Mouse (Mus musculus): ENCODE data around the gene Chchd6. TPM values are rescaled to one million over a fixed set of nuclear protein-coding genes. Genes with fewer than 3 reads are reported as not detected.

Chchd6 gene
- total RNA-seq, 2 experiments from 2014 or later = 73.8 to 89.8 TPM

DNA sequence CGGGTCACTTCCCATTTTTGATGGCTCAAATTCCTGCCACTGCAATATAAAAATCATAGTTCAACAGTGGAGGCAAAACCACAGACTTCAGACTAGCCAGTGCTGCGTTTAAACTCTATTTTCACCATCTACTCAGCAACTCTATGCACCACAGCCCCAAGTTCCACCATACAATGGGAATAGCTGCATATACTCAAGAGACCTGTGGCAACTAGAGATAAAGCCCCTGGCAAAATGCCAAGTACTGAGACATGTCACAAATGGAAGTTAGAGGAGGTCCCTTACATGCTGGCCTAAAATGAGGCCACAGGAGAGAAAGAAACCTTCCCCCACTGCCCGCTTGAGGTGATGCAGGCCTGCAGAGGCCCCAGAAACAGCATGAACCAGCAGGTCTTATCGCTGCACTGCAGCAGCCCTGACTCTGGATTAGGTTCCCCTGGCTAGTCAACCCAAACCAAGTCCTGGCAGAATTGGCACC is 139.9 kb downstream of the Chchd6 start:
- no peak for DNase-seq (ENCODE audit: low spot score in 2 of 2)

GRCm38 (mm10) chr6:89454437-89454836 is 141.0 kb downstream of the Chchd6 start:
- no peak for DNase-seq (ENCODE audit: low spot score in 2 of 2)

DNA sequence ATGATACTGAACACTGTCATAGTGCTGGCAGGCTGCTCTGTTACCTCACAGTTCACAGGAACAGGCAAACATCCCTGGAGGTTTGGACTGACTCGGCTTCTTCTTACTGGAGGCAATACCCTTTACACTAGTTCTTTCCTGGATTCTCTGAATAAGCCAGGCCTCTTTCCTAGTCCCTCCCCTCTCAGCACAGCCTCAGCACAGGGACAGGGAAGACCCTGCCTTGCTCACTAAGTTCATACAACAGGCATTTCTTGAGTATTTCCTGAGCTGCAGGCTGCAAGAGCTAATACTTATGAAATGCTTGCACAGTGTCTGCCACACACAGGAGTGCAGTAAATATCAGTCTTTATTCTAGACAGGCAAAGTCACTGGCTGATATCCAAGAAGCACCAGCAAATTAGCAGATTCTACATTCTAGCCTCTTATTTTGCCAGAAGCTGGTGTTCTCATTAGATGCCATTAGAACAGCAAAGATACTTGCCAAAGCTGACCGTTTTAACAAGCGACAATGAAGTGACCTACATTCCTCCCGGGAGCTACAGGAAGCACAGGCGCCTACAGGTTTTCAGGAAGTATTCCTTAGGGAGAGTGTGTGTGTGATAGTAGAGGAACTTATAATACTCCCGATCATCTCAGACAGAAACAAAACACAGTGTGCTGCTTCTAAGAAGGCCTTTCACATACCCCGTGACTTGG is 142.3 kb downstream of the Chchd6 start:
- peak; percentile 17 to 30 for DNase-seq (ENCODE audit: low spot score in 2 of 2)

GRCm38 (mm10) chr6:89452356-89452755 is 143.1 kb downstream of the Chchd6 start:
- DNase-seq (ENCODE audit: low spot score in 2 of 2) = no peak

DNA sequence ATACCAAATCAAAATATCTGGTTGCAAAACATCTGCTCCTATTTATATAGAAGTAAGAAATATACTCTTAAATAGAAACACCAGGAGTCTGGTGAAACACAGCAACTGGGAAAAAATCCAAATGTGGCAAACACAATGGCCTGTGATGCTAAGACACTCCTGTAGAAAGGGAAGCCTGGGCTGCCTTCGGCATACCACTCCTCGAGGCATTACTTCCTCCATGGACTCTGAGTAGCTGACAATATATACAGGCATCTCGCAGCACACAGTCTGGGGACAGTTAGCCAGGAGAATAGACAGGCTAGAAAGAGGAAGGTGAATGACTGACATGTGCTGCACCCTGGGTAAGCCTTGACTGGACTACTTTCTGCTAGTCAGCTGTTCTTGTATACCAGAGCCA is 146.7 kb downstream of the Chchd6 start:
- no peak for DNase-seq (ENCODE audit: low spot score in 2 of 2)

DNA sequence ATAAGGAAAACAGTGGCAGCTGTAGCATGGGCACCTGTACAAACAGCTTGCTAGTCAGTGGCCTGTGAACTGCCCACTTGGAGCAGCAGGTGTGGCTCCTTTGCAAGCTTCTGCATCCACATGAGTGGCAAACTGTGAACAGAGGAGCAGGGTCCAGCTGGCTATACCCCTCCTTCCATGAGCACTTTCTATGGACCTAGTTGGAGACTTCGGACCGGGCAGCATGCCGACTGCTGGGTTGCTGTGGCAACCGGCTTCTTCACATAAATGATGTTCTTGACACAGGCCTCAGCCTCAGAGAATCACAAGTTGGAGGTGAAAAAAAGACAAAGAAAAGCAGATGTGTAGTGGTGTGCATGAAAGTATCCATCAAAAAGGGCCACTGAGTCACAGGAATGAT is 154.8 kb downstream of the Chchd6 start:
- no peak for DNase-seq (ENCODE audit: low spot score in 2 of 2)

- no peak for DNase-seq (ENCODE audit: low spot score in 2 of 2)
Observed at GRCm38 (mm10) chr6:89431920-89432482, 163.5 kb downstream of the Chchd6 start.

DNA sequence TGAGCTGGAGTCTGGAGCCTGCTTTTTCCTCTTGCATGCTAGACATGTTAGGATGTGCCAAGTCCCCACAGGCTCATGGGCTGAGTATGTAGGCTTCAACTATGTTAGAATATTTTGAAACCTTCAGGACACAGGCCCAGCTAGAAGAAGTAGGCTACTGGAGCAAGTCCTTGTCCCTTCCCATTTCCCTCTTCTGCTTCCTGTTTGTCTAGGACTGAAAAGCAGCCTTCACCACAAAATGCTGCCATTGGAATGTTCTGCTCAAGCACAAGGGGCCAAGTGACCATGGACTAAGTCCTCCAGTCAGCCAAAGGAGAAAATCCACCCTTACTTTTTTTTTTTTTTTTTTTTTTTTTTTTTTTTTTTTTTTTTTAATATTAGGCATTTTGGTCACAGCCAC is 164.7 kb downstream of the Chchd6 start:
- DNase-seq (ENCODE audit: low spot score in 2 of 2) = no peak

- DNase-seq (ENCODE audit: low spot score in 2 of 2) = no peak
Observed at GRCm38 (mm10) chr6:89428661-89429375, 166.6 kb downstream of the Chchd6 start.

GRCm38 (mm10) chr6:89424461-89424860 is 171.0 kb downstream of the Chchd6 start:
- DNase-seq (ENCODE audit: low spot score in 2 of 2) = no peak

DNA sequence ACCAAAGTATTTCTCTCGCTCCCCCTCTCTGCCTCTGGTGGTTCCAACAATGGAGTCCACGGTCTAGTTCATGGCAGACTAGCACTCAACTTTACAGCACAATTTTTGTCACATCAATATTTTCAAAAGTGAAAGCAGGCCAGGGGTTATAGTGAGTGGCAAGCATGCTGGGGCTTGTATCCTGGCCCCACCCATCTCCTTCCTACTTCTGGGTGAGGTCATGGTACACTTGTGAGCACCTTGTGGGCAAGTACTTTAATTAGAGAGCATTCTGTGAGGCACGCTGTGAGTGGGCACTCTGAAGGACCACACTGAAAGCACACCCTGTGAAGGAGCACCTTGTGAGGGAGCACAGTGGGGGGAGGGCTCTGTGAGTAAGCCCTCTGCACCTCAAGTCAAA is 172.8 kb downstream of the Chchd6 start:
- DNase-seq (ENCODE audit: low spot score in 2 of 2) = no peak

DNA sequence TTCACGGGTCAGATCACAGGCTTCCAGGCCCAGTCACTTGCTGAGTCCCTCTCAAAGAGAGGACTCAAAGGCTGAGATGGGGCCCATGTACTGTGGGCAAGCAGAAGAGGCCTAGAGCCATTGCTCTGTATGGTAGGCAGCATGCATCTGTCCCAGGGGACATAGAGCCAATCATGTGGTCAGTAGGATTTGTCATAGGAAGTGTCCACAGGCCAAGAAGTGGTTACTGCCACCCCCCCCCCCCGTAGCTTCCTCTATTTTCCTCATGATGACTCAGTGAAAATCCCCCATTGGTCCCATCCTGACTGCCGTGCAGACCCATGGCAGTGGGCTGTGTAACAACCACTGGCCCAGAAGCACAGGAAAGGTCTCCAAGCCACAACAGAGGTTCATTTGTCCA is 173.5 kb downstream of the Chchd6 start:
- DNase-seq (ENCODE audit: low spot score in 2 of 2) = no peak

DNA sequence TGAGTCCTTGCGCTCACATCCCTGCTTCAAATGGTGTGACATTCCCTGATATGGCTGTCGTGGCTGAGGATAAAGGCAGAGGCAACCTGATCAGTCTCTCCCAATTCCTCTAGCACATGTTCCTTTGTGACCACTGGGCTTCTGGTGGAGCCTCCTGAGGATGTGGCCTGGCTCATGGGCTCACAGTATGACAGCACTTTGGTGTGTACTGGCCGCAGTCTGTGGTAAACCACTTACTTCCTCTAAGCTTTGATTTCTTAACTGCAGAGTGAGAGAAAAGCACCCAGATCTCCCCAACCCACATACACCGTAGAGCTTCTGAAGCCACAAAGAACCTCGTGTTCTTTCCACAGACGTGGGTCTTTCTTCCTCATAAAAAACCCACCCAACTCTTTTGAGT is 173.9 kb downstream of the Chchd6 start:
- DNase-seq (ENCODE audit: low spot score in 2 of 2) = no peak

DNA sequence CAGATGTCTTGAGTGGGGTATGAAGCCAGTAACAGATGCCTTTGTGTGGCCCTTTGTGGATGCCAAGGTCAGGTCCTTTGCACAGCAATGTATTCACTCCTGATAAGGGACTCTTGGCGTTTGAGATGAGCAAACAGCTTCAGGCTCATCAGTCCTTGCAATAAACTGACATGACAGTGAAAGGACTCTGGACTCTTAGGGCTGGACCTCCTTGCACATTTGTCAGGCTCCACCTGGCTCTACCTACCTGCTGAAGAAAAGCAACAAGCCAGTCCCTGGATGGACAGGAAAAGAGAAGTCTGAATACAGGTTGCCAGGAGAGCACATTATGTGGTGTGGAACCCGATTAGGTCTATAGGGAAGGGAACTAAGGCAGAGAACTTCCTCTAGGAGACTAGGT is 174.7 kb downstream of the Chchd6 start:
- DNase-seq (ENCODE audit: low spot score in 2 of 2) = no peak

GRCm38 (mm10) chr6:89420110-89420509 is 175.3 kb downstream of the Chchd6 start:
- no peak for DNase-seq (ENCODE audit: low spot score in 2 of 2)

GRCm38 (mm10) chr6:89419066-89419815 is 176.2 kb downstream of the Chchd6 start:
- no peak for DNase-seq (ENCODE audit: low spot score in 2 of 2)

GRCm38 (mm10) chr6:89416030-89416595 is 179.3 kb downstream of the Chchd6 start:
- no peak for DNase-seq (ENCODE audit: low spot score in 2 of 2)

- DNase-seq (ENCODE audit: low spot score in 2 of 2) = no peak
Observed at GRCm38 (mm10) chr6:89415091-89415490, 180.4 kb downstream of the Chchd6 start.

DNA sequence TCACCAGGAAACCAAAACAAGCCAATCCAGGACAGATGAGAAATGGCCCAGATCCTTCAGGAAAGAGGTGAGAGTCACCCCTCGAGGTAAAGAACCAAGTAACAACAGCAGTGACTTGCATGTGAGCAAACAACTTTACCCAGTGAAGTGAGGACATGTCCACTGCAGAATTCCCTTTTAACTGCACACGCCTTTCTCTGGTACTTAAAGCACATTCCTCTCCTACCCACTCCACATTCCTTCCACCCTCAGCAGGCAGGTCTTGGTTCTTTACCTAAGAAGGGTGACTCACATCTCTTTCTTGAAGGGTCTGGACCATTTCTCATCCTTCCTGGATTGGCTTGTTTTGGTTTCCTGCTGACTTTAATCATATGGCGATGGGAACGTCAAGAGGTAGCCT is 181.3 kb downstream of the Chchd6 start:
- DNase-seq (ENCODE audit: low spot score in 2 of 2) = no peak

DNA sequence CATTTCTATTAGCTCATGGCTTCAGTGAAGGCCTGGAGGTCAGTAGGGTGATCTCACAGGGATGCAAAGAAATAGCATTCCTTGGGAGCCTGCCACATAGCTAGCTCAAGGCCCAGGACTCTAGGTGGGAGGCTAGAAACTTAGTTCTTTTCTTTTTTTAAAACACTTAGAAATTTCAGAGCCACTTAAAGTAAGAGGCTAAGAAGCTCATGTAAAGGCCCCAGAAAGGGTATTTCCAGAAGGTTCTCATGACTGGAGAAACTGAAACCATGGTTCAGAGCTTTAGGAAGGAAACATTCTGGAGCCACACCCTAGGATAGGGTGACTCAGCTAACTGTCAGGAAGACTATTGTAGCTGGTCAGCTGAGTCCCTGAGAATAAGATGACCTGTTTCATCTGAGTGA is 182.0 kb downstream of the Chchd6 start:
- DNase-seq (ENCODE audit: low spot score in 2 of 2) = no peak

GRCm38 (mm10) chr6:89412562-89412961 is 182.9 kb downstream of the Chchd6 start:
- no peak for DNase-seq (ENCODE audit: low spot score in 2 of 2)
